Mouse (Mus musculus) intestine, embryonic 16.5 days (tissue): ENCODE data around the gene Ebf3. TPM values are rescaled to one million over a fixed set of nuclear protein-coding genes. Genes with fewer than 3 reads are reported as not detected.

Experiments
- ATAC-seq: fragments of 200-750 bp; cut with Nextera tagmentation; 2 replicates; pipeline ENCODE4 v1.8.0; 2017; ENCODE audit warnings: moderate TSS enrichment, moderate library complexity
- H3K27ac ChIP-seq: fragments of 300-500 bp; sonication (generic); 2 replicates; pipeline ENCODE4 v1.5.1; 2014; ENCODE audit warnings: mild to moderate bottlenecking, low read length
- H3K27me3 ChIP-seq: fragments of 300-500 bp; sonication (generic); replicated peaks from 2 replicates; pipeline ENCODE4 v1.6.1; 2014; ENCODE audit warnings: low read length, control low read depth, mixed read lengths; ENCODE audit not compliant: control insufficient read depth, insufficient read depth
- H3K36me3 ChIP-seq: fragments of 300-500 bp; sonication (generic); 2 replicates; pipeline ENCODE4 v1.6.1; 2014; ENCODE audit warnings: low read length, control low read depth; ENCODE audit not compliant: control insufficient read depth, insufficient read depth
- H3K4me1 ChIP-seq: fragments of 300-500 bp; sonication (generic); 2 replicates; pipeline ENCODE4 v1.6.1; 2014; ENCODE audit warnings: low read length, control low read depth, mixed read lengths; ENCODE audit not compliant: control insufficient read depth, insufficient read depth
- H3K4me2 ChIP-seq: fragments of 300-500 bp; sonication (generic); 2 replicates; pipeline ENCODE4 v1.6.1; 2014; ENCODE audit warnings: low read depth, low read length, control low read depth
- H3K4me3 ChIP-seq: fragments of 300-500 bp; sonication (generic); 2 replicates; pipeline ENCODE4 v1.5.1; 2014; ENCODE audit warnings: mild to moderate bottlenecking, low read length
- H3K9ac ChIP-seq: fragments of 300-500 bp; sonication (generic); 2 replicates; pipeline ENCODE4 v1.6.1; 2014; ENCODE audit warnings: low read depth, low read length
- H3K9me3 ChIP-seq: fragments of 300-500 bp; sonication (generic); 2 replicates; pipeline ENCODE4 v1.6.1; 2016; ENCODE audit warnings: low read length, control low read depth; ENCODE audit not compliant: control insufficient read depth
- WGBS: fragments of 180-500 bp; shearing (Covaris S2); extraction: QIAGEN DNeasy Blood & Tissue Kit; methylation state at CpG from one replicate; pipeline ENCODE4 v1.1.7; 2014; 5-methylcytosine and 5-hydroxymethylcytosine counted together
- polyA plus RNA-seq: library from polyadenylated mRNA; unstranded; fragments of >200 nt; fragmentation: Nextera tagmentation; extraction: Ambion mirVana; gene quantifications from 2 replicates; pipeline ENCODE4 v1.2.1, GENCODE M21; 2015

Gene Ebf3
- polyA plus RNA-seq, 1 experiment from 2014 or later: 0.43 TPM

- peak overlapping the region; percentile 62 for H3K4me3 ChIP-seq
- H3K9ac ChIP-seq: peak overlapping the region; percentile 68
- H3K9me3 ChIP-seq: no peaks in the 10 kb centered on the region
- H3K36me3 ChIP-seq: no peaks in the 10 kb centered on the region
- peaks cover 29% of the 10 kb centered on the region for H3K4me1 ChIP-seq
- H3K27me3 ChIP-seq: peaks cover 78% of the 10 kb centered on the region
- no peak overlapping the region for H3K27ac ChIP-seq
- WGBS: under 1% methylated on average over 75 of the region's 79 CpGs
- H3K4me2 ChIP-seq: peak overlapping the region; percentile 96
- peak; percentile 7; the same call in 1 of the 2 replicates for ATAC-seq
Measured at GRCm38 (mm10) chr7:137313183-137313903, 902 bp downstream of the Ebf3 start.

GRCm38 (mm10) chr7:137312933-137313182 is 1.4 kb downstream of the Ebf3 start:
- H3K9me3 ChIP-seq: no peaks in the 10 kb centered on the region
- no peak for ATAC-seq
- peak overlapping the region; percentile 96 for H3K4me2 ChIP-seq
- H3K36me3 ChIP-seq: no peaks in the 10 kb centered on the region
- peak overlapping the region; percentile 68 for H3K9ac ChIP-seq
- H3K27me3 ChIP-seq: peaks cover 75% of the 10 kb centered on the region
- H3K4me3 ChIP-seq: peak overlapping the region; percentile 62
- H3K4me1 ChIP-seq: peaks cover 29% of the 10 kb centered on the region
- WGBS: under 1% methylated on average over 10 of the region's 10 CpGs
- H3K27ac ChIP-seq: no peak overlapping the region

DNA sequence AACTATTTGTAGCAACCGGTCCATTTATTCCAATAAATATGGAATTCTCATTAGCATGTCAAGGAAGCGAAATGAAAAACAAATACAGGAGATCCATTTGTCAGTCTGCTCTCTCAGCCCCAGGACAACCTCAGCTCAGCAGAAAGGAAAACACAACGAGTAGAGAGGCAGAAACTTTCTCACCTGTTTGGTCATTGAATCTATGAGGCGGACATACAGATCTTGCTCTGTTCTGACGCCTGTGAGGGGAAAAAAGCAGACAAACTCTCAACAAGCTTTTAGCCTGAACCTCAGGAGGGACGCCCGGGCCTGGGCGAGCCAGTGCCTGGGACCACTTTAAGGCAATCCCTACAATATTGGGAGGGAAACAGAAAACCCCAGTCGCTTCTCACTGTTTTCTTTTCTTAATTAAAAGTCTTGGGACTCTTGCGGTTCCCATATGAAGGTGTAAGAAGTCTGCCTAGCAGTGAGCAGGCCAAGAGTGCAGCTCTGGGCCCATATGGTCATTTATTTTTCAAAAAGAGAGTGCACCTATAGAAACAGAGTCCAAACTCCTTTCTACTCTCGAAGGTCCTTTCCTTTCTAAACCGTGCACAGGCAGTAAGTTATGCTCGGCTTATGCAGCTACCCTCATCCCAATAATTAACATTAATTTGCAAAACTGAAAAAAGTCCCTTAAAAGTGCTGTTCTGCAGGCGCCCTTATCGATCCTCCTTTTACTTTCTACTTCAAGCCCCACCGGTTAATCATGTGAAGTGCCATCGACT is 1.9 kb downstream of the Ebf3 start:
- peaks cover 73% of the 10 kb centered on the region for H3K27me3 ChIP-seq
- H3K4me2 ChIP-seq: peak overlapping the region; percentile 96
- no peak overlapping the region for H3K27ac ChIP-seq
- no peaks in the 10 kb centered on the region for H3K9me3 ChIP-seq
- peak overlapping the region; percentile 62 for H3K4me3 ChIP-seq
- WGBS: 9% methylated on average over 17 of the region's 17 CpGs
- no peaks in the 10 kb centered on the region for H3K36me3 ChIP-seq
- ATAC-seq: no peak
- peaks cover 29% of the 10 kb centered on the region for H3K4me1 ChIP-seq
- no peak overlapping the region for H3K9ac ChIP-seq

- Histone ChIP-seq H3K4me3 (peak overlapping the region; percentile 18), H3K4me2 (no peak overlapping the region), H3K27ac (no peak overlapping the region), H3K27me3 (peaks cover 70% of the 10 kb centered on the region), H3K36me3 (no peaks in the 10 kb centered on the region), H3K4me1 (peaks cover 29% of the 10 kb centered on the region), H3K9me3 (no peaks in the 10 kb centered on the region), H3K9ac (no peak overlapping the region)
- no peak for ATAC-seq
- WGBS: 10% methylated on average over 8 of the region's 8 CpGs
Measured at GRCm38 (mm10) chr7:137311341-137312110, 2.7 kb downstream of the Ebf3 start.

GRCm38 (mm10) chr7:137310876-137311275 is 3.4 kb downstream of the Ebf3 start:
- no peaks in the 10 kb centered on the region for H3K9me3 ChIP-seq
- WGBS: 7% methylated on average over 11 of the region's 11 CpGs

DNA sequence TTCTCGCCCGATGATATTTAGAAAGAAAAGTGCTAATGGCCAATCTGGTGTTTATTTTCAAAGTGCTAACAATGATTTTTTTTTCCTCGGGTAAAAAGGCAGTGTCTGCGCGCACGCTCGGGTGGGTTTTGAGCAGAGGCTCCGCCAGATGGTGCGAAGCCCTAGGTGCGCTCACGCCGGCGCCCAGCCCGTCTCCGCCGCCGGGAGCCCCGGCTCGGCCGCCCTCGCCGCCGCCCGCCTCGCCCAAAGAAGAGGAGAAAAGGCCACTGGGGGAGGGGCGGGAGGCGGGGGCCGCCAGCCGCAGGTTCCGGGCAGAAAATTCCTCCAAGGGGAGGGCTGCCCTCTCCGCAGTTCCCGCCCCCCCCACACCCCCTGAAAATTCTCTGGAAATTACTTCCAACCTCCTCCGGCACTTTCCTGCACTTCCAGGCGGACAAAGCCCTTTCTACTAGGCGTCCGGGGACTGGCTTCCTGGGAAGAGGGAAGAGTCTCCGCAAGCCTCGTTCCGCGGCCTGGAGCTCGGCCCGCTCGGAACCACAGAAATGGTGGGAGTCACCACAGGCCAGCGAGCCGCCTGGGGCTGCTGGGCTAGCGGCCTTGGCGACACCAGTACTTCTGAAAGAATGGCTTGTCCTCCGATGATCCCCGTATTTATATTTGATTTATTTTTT is 4.0 kb downstream of the Ebf3 start:
- ATAC-seq: no peak
- 1% methylated on average over 41 of the region's 49 CpGs for WGBS

More at GRCm38 (mm10) chr7:137310876-137311275, 3.4 kb downstream of the Ebf3 start:
- no peak for ATAC-seq
- Histone ChIP-seq H3K4me1 (peaks cover 29% of the 10 kb centered on the region), H3K27me3 (peaks cover 69% of the 10 kb centered on the region), H3K27ac (no peak overlapping the region), H3K9ac (no peak overlapping the region), H3K36me3 (no peaks in the 10 kb centered on the region), H3K4me3 (0 out of 2 replicates have a peak overlapping the region, but pooled peaks have one; percentile 40), H3K4me2 (peak overlapping the region; percentile 54; the same call in 1 of the 2 replicates)

GRCm38 (mm10) chr7:137309071-137310066 is 4.9 kb downstream of the Ebf3 start:
- Histone ChIP-seq H3K27me3 (peaks cover 62% of the 10 kb centered on the region), H3K27ac (no peak overlapping the region), H3K4me3 (peak overlapping the region; percentile 40), H3K9ac (peak overlapping the region; percentile 51), H3K9me3 (no peaks in the 10 kb centered on the region), H3K4me1 (peaks cover 23% of the 10 kb centered on the region), H3K36me3 (no peaks in the 10 kb centered on the region), H3K4me2 (peak overlapping the region; percentile 54)
- no peak for ATAC-seq
- 5% methylated on average over 88 of the region's 93 CpGs for WGBS

More for the DNA sequence above, 4.0 kb downstream of the Ebf3 start:
- no peaks in the 10 kb centered on the region for H3K9me3 ChIP-seq
- peaks cover 29% of the 10 kb centered on the region for H3K4me1 ChIP-seq
- H3K4me2 ChIP-seq: peak overlapping the region; percentile 54
- H3K9ac ChIP-seq: peak overlapping the region; percentile 51
- no peaks in the 10 kb centered on the region for H3K36me3 ChIP-seq
- no peak overlapping the region for H3K27ac ChIP-seq
- peak overlapping the region; percentile 40 for H3K4me3 ChIP-seq
- peaks cover 64% of the 10 kb centered on the region for H3K27me3 ChIP-seq
